Mouse (Mus musculus) erythroblast, embryonic 14.5 days (primary cell): ENCODE results near the gene Card11.

Experiments used
- GATA1 ChIP-seq: IDR thresholded peaks from 2 replicates; pipeline ENCODE4 v1.6.1; 2012; ENCODE audit warnings: low read length, inconsistent platforms, mixed read lengths
- TAL1 ChIP-seq: IDR thresholded peaks from 3 replicates; pipeline ENCODE4 v1.6.1; 2012; ENCODE audit warnings: low read length, inconsistent platforms, mixed read lengths

DNA sequence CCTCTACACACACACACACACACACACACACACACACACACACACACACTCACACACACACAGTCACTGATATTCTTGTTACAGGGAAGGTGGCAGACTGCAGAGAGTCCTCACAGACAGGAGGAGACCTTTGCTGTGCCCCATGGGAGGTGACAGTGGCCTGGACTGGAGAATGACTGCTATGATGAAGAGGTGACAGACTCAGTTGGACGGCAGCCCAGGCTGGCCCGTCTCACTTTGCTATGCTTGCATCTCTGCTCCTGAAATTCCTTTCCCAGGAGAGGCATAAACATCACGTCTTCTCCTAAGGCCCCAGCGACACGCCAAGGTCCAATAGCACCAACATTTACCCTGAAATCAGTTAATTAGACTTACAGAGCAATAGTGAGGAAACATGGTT, 146.7 kb downstream of the Card11 start:
- TF ChIP-seq GATA1 = no peak
- no peak for TF ChIP-seq TAL1
